Mouse (Mus musculus): ENCODE results near the gene Rbm19. TPM values are rescaled to one million over a fixed set of nuclear protein-coding genes. Genes with fewer than 3 reads are reported as not detected.

Gene Rbm19
- total RNA-seq, 4 experiments from 2014 or later = 15.2 to 25.1 (median 16.6) TPM

DNA sequence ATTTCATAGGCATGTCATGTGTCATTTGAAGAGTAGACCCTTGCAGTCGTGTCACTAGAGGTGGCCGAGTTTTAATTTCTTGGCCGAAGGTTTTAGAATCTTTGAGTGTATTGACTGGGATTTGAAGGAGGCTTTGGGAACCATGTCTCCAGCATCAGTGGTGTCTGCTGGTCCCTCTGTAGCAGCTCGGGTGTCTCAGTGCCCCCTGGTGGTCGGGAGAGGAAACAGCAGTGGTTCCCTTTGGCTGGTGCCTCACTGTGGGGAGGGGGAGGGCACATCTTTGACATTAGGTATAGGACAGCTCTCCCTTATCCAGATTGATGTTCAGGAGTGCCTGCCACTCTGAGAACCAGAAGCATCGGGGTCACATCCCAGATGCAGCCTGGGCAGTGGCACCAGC lies 17.7 kb downstream of the Rbm19 start:
- peak in 1 of 2 experiments; percentile 21 for DNase-seq (ENCODE audit: low spot score in 2 of 2)

DNA sequence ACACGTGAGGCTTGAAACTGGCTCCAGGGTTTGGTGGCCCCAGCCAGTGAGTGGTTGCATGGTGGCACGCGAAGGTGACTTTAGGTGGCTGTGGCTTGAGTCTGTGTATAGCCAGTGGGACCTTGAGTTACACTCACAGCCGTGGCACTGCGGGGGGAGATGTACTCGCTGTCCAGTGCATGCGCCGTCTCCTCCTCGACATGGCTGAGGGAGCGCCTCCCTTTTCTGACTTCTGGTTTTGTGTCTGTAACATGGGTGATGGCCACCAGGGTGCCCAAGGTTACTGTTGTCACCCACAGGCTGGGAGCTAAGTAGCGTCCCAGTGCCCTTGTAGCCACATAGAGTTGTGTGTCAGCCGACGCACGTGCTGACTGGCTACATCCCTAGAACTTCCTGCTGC lies 19.1 kb downstream of the Rbm19 start:
- no peak for DNase-seq (ENCODE audit: low spot score in 2 of 2)

- DNase-seq (ENCODE audit: low spot score in 2 of 2) = no peak
Observed at GRCm38 (mm10) chr5:120135823-120136222, 19.6 kb downstream of the Rbm19 start.

- DNase-seq (ENCODE audit: low spot score in 2 of 2) = no peak
Observed at GRCm38 (mm10) chr5:120136236-120136675, 20.0 kb downstream of the Rbm19 start.

GRCm38 (mm10) chr5:120137038-120137437 lies 20.8 kb downstream of the Rbm19 start:
- DNase-seq (ENCODE audit: low spot score in 2 of 2) = no peak

DNA sequence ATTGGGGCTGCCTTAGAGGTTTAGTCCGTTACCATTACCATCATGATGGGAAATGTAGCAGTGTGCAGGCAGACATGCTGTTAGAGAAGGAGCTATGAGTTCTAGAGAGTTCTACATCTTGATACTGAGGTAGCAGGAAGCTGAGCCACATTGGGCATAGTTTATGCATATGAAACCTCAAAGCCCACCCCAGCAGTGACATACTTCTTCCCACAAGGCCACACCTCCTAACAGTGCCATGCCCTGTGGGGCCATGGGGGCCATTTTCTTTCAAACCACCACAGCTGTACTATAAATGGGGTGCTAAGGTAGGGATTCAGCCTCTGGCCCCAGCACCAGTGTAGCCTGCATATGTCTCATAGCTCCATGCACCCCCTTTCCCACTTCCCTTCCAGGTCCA lies 21.6 kb downstream of the Rbm19 start:
- DNase-seq (ENCODE audit: low spot score in 2 of 2) = no peak

DNA sequence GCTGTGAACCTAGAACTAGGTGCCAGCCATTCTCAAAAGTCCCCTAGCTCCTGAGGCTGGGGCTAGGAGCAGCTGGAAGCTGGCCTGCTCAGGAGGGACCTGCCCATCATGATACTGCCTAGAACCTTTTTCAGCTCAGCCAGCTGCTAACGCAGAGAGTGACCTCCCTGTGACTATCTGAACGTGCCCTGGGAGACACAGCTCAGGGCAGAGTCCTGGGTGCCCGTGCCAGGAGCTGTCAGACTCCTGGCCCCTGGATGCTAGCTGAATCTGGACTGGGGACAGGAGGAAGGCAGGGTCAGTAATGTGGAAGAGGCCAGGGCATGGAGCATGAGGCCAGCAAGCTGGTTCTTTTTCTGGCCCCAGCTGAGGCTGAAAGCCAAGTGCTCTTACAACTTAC lies 22.1 kb downstream of the Rbm19 start:
- DNase-seq (ENCODE audit: low spot score in 2 of 2) = peak; percentile 23 to 53

GRCm38 (mm10) chr5:120139224-120139623 lies 23.0 kb downstream of the Rbm19 start:
- DNase-seq (ENCODE audit: low spot score in 2 of 2) = peak; percentile 31 to 42

- DNase-seq (ENCODE audit: low spot score in 2 of 2) = no peak
Observed at GRCm38 (mm10) chr5:120143941-120144340, 27.7 kb downstream of the Rbm19 start.

DNA sequence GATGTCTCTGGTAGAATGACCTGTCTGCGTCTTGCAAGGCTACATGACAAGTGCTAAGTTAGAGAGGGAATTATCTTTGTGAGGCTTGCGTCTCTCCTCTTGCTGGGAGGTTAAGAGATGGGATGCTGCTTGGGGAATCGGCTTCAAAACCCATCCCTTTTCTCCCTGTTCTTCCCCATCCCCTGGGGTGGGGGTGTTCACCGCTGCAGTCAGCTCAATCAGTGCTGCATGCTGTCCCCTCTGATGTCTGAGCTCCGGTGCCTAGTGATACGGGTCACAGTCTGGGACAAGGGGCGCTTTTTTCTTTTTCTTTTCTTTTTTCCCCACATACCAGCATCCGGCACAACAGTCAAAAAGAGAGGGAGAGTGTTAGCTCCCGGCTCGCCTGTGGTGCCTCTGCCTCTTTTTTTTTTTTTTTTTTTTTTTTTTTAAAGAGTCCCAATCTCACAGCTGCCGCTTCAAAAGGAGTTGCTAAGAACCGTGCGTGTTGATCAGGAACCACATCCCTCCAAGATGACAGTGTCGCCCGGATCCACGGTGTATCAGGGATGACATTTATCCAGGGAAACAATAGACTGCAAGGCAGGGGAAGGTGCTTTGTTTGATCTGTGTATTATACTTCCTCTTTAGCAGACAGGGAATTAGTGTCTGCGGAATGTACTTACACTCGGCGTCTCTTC lies 29.2 kb downstream of the Rbm19 start:
- DNase-seq (ENCODE audit: low spot score in 2 of 2) = no peak

DNA sequence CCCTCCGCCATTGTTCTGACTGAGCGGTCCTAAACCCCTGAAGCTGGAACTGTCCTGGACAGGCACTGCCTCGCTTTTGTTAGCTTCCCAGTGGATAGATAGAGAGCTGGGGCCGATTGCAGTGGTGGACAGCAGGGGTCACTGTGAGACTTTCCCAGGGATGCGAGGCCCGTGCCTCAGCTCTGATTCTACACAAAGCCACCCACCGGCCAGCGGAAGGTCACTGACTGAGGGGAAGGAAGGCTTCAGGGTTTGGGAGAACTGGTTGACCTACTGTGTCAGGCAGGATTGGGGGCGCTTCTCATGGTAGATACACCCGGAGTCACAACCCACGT lies 29.8 kb downstream of the Rbm19 start:
- peak; percentile 26 to 28 for DNase-seq (ENCODE audit: low spot score in 2 of 2)

DNA sequence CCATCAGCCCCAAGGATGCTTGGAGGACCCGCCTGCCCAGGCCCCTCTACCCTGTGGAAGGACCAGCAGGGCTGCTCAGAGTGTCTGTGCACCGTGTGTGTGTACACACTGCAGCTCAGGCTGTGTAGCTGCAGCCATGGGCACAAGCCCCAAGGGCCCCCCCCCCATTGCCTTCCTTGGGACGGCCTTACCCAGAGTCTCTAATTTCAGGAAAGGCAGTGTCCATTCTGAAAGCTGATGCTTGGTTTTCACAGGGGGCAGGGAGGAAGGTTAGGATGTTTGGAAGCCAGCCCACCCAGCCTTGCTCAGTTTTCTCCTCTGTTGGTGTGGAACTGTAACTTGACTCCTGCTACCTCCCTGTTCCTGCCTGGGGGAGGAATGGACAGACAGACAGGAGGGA lies 30.6 kb downstream of the Rbm19 start:
- no peak for DNase-seq (ENCODE audit: low spot score in 2 of 2)

GRCm38 (mm10) chr5:120148246-120148645 lies 32.0 kb downstream of the Rbm19 start:
- DNase-seq (ENCODE audit: low spot score in 2 of 2) = no peak

DNA sequence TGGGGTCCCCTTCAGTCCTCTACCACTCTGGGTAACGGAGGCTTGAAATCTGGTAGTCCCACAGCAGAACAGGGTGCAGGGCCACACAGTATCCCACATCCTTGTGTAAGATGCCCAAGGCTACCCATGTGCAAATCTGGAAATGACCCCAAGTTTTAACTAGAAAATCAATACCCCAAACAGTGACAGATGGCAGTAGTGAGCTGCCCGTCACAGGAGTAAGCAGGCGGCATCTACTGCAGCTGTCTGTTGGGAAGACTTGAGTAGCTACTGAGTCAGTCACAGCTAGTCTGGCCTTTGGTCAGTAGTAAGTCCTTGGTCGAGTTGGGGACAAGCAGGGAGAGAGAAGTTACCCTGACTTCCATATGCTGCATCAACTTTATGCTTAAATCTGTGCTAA lies 34.9 kb downstream of the Rbm19 start:
- DNase-seq (ENCODE audit: low spot score in 2 of 2) = no peak

DNA sequence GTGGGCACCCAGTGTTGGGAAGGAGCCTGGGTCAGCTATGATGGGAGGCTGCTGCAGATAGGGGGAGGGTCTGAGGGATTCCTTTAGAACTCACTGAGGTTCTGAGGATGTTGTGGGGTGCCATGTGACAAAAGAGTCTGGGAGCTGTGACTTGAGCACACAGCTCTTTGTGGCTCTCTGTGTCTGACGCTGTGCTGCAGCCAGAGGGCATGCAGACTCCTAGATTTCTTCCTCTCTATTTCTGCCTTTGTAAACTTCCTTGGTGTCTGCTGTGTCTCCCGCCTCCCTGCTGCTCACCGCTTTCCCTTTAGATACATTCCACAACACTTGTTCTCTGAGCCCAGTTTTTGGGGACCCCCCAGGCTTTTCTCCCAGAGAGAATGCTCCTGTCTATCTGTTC lies 36.9 kb downstream of the Rbm19 start:
- no peak for DNase-seq (ENCODE audit: low spot score in 2 of 2)

DNA sequence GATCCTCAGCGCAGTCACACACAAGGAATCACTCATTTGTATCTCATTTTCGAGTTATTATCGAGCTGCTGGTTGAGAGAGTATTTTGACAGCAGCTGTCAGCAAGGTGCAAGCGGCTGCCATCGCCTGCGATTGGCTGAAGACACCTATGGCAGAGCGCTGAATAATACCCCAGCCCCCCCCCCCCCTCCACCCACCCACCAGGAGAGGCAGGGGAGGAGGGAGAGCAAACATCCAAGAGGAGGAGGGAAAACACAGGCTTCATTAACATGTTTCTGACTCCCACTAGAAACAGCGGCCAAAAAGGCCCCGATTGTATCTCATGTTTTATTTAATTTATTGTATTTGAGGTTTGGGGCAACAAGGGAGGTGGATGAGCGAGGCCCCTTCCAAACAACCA lies 39.4 kb downstream of the Rbm19 start:
- DNase-seq (ENCODE audit: low spot score in 2 of 2) = no peak

- DNase-seq (ENCODE audit: low spot score in 2 of 2) = no peak
Observed at GRCm38 (mm10) chr5:120156166-120156909, 40.1 kb downstream of the Rbm19 start.

DNA sequence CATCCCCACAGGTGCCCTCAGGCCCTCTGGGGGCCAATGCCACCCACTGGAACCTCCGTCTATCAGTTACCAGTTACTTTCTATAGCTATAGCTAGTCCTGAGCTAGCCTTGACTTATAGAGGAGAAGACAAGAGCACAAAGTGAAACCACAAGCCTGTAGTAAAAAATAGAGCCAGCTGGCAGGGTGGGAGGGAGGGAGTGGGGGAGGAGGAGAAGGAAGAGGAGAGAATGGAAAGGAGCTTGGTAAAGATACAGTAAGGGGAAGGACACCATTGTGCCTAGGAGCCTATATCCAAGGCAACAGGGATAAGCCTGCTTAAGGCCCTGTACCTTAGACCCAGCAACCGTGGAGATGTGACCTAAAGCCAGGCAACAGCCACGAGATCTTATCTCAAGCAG lies 40.9 kb downstream of the Rbm19 start:
- DNase-seq (ENCODE audit: low spot score in 2 of 2) = no peak

DNA sequence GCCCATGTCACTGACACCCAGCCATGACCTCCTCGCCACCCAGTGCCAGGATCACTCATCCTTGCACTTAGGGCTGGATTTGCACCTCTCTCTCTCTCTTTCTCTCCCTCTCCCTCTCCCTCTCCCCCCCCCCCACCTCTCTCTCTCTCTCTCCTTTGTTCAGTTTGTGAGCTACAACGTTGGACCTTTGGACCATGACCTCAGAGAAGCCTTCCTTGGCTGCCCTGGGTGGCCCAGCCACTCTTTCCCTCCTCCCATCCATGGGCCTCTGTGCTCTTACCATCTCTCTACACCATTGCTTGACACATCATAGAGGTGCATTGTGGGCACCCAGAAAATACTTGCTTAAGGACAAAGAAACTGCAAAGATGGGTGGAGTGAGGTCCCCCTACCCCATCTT lies 42.2 kb downstream of the Rbm19 start:
- DNase-seq (ENCODE audit: low spot score in 2 of 2) = no peak

GRCm38 (mm10) chr5:120160923-120161658 lies 44.8 kb downstream of the Rbm19 start:
- no peak for DNase-seq (ENCODE audit: low spot score in 2 of 2)

DNA sequence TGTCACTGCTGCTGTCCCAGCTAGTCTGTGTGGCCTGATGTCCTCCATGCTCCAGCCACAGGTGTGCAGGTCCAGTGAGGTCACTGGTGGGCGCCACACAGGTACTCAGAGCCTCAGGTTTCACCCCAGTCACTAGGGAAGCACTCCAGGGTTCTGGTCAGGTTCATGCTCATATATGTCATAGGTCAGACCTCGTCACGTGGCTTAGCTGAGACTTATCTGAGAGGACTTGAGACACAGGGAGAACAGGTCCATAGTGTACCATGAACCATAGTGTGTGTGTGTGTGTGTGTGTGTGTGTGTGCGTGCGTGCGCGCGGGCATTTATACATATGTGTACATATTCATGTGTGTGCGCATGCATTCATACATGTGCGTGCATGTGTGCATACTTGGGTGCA lies 46.4 kb downstream of the Rbm19 start:
- no peak for DNase-seq (ENCODE audit: low spot score in 2 of 2)

DNA sequence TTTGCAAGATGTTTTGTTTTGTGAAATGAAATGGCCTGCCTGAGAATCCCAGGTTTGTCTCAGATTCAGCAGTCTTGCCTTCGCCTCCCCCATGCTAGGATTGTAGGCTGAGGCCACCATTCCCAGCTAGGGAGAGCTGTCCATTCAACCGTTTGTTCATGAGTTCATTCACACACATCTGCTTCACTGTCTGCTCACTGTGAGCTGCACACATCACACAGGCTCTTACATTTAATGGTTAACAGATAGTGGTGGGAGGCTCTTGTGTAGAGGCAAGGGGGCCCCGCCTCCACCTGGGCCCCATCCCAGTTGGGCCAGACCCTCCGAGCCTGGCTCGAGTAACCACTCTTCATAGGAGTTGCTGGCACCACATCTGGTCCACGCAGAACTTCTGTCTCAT lies 47.2 kb downstream of the Rbm19 start:
- no peak for DNase-seq (ENCODE audit: low spot score in 2 of 2)
